Mouse (Mus musculus) CH12.LX (cell line): ENCODE measurements around the gene Mlxip.
A peak's percentile ranks its signal among the peaks of the same experiment; 100 is the strongest.

Experiments used
- BHLHE40 ChIP-seq: IDR thresholded peaks from 2 replicates; pipeline ENCODE4 v1.6.1; 2011; ENCODE audit warnings: mild to moderate bottlenecking, low read depth, low read length, improper control_type of control experiment
- CHD1 ChIP-seq: IDR thresholded peaks from 2 replicates; pipeline ENCODE4 v1.6.1; 2012; ENCODE audit warnings: low read depth, low read length, improper control_type of control experiment, inconsistent platforms
- CHD2 ChIP-seq: IDR thresholded peaks from 2 replicates; pipeline ENCODE4 v1.6.1; 2011; ENCODE audit warnings: low read length, improper control_type of control experiment
- CTCF ChIP-seq, 2 experiments: IDR thresholded peaks in 1 of 2; conservative IDR thresholded peaks in 1 of 2; 2 replicates each; pipeline ENCODE4 v1.5.1; 2011 to 2012; ENCODE audit warnings: low read depth in 2 of 2, low read length in 2 of 2, improper control_type of control experiment in 1 of 2, inconsistent platforms in 1 of 2, mild to moderate bottlenecking in 1 of 2, moderate library complexity in 1 of 2
- EP300 ChIP-seq: IDR thresholded peaks from 2 replicates; pipeline ENCODE4 v1.6.1; 2011; ENCODE audit warnings: low read length, improper control_type of control experiment
- ETS1 ChIP-seq: conservative IDR thresholded peaks from 2 replicates; pipeline ENCODE4 v1.6.1; 2012; ENCODE audit warnings: low read depth, mild to moderate bottlenecking, inconsistent platforms, low read length, improper control_type of control experiment, moderate library complexity
- KAT2A ChIP-seq: IDR thresholded peaks from 2 replicates; pipeline ENCODE4 v1.6.1; 2012; ENCODE audit warnings: low read length, improper control_type of control experiment, inconsistent platforms; ENCODE audit not compliant: insufficient replicate concordance
- MEF2A ChIP-seq: IDR thresholded peaks from 2 replicates; pipeline ENCODE4 v1.6.1; 2014; ENCODE audit warnings: low read depth, mild to moderate bottlenecking, inconsistent platforms, low read length, improper control_type of control experiment, borderline replicate concordance
- POLR2A ChIP-seq: IDR thresholded peaks from 2 replicates; pipeline ENCODE4 v1.6.1; 2011; ENCODE audit warnings: low read depth, mild to moderate bottlenecking, improper control_type of control experiment, low read length
- RAD21 ChIP-seq: IDR thresholded peaks from 2 replicates; pipeline ENCODE4 v1.6.1; 2011; ENCODE audit warnings: low read depth, mild to moderate bottlenecking, low read length, improper control_type of control experiment, moderate library complexity
- SMC3 ChIP-seq: IDR thresholded peaks from 2 replicates; pipeline ENCODE4 v1.6.1; 2011; ENCODE audit warnings: low read depth, low read length, improper control_type of control experiment
- TCF12 ChIP-seq: IDR thresholded peaks from 2 replicates; pipeline ENCODE4 v1.6.1; 2014; ENCODE audit warnings: low read depth, mild to moderate bottlenecking, inconsistent platforms, low read length, improper control_type of control experiment
- USF2 ChIP-seq: conservative IDR thresholded peaks from 2 replicates; pipeline ENCODE4 v1.6.1; 2011; ENCODE audit warnings: low read depth, low read length, improper control_type of control experiment
- ZMIZ1 ChIP-seq: IDR thresholded peaks from 2 replicates; pipeline ENCODE4 v1.6.1; 2012; ENCODE audit warnings: low read depth, mild to moderate bottlenecking, inconsistent platforms, low read length, improper control_type of control experiment

DNA sequence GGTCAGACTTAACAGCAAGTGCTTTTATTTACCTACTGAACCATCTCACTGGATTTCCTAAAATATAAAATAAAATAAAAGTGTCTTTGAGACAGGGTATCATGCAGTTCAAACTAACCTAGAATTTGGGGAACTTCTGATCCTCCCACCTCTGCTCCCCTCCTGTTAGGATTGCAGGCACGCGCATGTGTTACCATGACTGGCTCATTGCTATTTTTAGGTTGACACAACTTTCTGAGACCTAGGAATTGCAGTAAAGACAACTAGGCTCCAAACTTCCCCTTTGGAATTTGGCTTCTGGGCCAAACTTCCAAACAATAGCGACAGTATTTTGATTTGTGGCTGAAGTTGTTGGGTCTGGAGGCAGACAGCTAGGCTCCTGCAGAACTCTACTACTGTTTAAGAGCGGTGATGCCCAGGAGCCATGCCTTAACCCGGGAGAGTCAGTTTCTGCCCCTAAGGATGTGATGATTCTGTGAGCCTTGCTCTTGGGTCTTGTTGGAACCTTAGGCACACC lies 754 bp upstream of the Mlxip start:
- TF ChIP-seq CTCF (conservative IDR thresholded peaks at IDR 0.05 in 1 of 2, IDR thresholded peaks at IDR 0.05 in 1 of 2; ENCODE audit: low read depth in 2 of 2, low read length in 2 of 2): no peak
- TF ChIP-seq EP300: no peak
- no peak; the same call in 1 of the 2 replicates for TF ChIP-seq CHD1
- no peak for TF ChIP-seq POLR2A
- TF ChIP-seq BHLHE40: no peak; the same call in 1 of the 2 replicates
- TF ChIP-seq TCF12: no peak
- TF ChIP-seq MEF2A: peak; percentile 10; the same call in 1 of the 2 replicates
- TF ChIP-seq ETS1: no peak
- 0 out of 2 replicates have a peak, but pooled peaks have one; percentile 16 for TF ChIP-seq CHD2
- no peak for TF ChIP-seq RAD21
- no peak for TF ChIP-seq USF2
- TF ChIP-seq KAT2A: no peak
- TF ChIP-seq ZMIZ1: no peak
- no peak for TF ChIP-seq SMC3
